Mouse (Mus musculus) E14TG2a.4 (cell line): ENCODE measurements at regions not wholly inside any gene's neighbourhood (a gene's known extent, or its start where the extent isn't known, plus 50 kb on each side); places are given as distances from the start of the nearest gene placed in this dataset.

Source experiments
- H3K27me3 ChIP-seq: 2 replicates; pipeline ENCODE4 v1.6.1; 2014; ENCODE audit warnings: low read length, control low read depth; ENCODE audit not compliant: insufficient read depth
- H3K36me3 ChIP-seq: 2 replicates; pipeline ENCODE4 v1.6.1; 2014; ENCODE audit warnings: low read length, control low read depth; ENCODE audit not compliant: insufficient read depth
- H3K4me1 ChIP-seq: replicated peaks from 2 replicates; pipeline ENCODE4 v1.6.1; 2014; ENCODE audit warnings: low read depth, low read length, control low read depth
- H3K4me3 ChIP-seq: replicated peaks from 2 replicates; pipeline ENCODE4 v1.5.1; 2014; ENCODE audit warnings: mild to moderate bottlenecking, low read length
- H3K9me3 ChIP-seq: 2 replicates; pipeline ENCODE4 v1.6.1; 2014; ENCODE audit warnings: low read length, control low read depth
- CTCF ChIP-seq: conservative IDR thresholded peaks from 2 replicates; pipeline ENCODE4 v1.5.1; 2014; ENCODE audit warnings: low read length
- NANOG ChIP-seq: IDR thresholded peaks from 2 replicates; pipeline ENCODE4 v1.6.1; 2014; ENCODE audit warnings: borderline replicate concordance, low read length, mixed read lengths
- POU5F1 ChIP-seq: IDR thresholded peaks from 2 replicates; pipeline ENCODE4 v1.6.1; 2014; ENCODE audit warnings: low read length, borderline replicate concordance

DNA sequence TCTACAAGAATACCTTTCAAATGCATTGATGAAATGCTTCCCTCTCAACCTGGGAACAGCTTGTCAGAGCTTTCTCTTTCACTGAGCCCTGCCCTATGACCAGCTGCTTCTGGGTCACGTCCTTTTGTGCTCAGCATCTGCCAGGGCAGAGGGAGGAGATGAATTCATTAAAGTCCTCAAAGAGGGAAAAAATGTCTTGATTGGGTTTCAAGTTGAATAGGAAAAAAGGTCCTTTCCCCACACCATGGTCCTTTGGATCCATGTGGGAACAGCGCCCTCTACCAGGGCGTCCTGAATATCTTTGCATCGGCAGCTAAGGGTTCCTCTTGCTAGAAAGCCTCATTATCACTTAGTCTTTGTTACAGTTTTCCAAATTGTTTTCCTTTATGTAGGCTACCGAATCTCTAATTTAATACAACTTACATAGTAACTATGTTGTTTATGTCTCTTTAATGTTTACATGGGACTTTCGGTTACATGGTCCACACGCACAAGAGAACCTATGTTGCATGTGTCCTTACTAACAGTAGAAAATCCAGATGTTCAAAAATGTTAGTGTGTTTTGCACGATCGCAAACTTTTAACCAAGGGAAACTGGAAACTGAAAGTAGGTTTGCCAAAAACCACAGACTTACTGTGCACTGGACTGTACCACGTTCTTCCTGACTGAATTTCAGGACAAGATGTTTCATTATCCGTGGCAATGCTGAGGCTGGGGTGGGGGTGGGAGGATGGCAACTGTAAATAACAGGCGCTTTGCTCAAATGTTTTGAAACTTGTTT is 222.6 kb downstream of the Hace1 start:
- H3K27me3 ChIP-seq = no peaks in the 10 kb centered on the region
- no peak overlapping the region for H3K4me3 ChIP-seq
- H3K4me1 ChIP-seq = peaks cover 9% of the 10 kb centered on the region
- peak; percentile 80 for TF ChIP-seq CTCF
- no peak for TF ChIP-seq POU5F1
- TF ChIP-seq NANOG = no peak
- H3K9me3 ChIP-seq = no peaks in the 10 kb centered on the region
- no peaks in the 10 kb centered on the region for H3K36me3 ChIP-seq

DNA sequence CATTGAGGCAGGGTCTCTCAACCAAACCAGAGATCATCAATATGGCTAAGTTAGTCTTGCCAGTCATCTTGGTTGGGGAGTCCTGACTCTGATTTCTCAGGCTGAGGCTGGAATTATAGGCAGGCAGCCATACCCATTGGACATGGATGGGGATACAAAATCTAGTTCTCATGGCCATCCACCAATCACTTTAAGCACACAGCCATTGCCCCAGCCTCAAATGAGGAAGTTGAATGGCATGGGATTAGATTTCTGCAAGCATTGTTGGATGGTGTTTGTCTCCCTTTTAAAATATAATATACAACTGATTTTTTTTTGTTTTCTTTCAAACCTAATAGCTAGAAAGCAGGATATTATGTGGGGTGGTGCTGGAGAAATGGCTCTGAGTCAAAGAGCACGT is 223.8 kb downstream of the Hace1 start:
- TF ChIP-seq NANOG = no peak
- no peak for TF ChIP-seq POU5F1
- no peak for TF ChIP-seq CTCF
- Histone ChIP-seq H3K36me3 (no peaks in the 10 kb centered on the region), H3K9me3 (no peaks in the 10 kb centered on the region), H3K4me3 (no peak overlapping the region), H3K4me1 (peaks cover 9% of the 10 kb centered on the region), H3K27me3 (0 out of 2 replicates have a peak, but pooled peaks cover 2% of the 10 kb centered on the region)

DNA sequence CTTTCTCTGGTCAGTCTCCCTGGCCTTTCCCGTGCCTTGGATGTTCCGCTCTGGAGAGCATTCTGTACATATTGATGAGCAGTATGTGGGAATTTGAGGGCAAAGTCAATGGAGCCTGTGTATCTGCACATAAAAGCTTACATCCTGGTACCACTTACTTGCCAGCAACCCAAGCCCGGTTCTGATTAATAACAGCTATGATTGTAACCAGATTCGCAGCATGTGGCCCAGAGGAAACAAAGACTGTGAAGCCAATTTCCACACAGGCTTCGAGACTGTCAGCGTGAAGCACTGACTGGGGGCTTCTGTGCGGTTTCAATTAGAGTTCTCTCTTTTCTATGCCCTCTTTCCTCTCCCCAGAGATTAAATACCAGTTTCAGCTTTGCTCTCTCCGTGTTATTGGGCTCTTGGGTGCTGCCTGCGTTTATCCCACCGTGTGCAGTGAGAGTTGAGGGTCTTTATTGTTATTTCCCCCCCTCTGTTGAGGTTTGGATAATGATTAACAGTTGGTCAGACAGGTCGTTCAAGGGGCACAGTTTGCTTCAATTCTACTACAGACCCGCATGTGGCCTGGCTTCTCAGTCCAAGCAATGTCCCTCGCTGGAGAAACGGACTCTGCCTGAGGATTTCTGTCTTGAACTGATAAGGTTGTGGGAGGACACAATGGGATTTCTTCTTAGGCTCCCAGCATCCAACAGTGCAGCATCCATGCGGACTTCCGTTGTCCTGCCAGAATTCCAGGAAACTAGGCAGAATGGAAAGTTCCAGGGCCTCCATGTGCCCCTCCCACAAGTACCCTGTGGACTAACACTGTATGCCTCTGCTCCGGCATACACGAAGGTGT is 229.6 kb downstream of the Hace1 start:
- Histone ChIP-seq H3K4me1 (no peaks in the 10 kb centered on the region), H3K36me3 (no peaks in the 10 kb centered on the region), H3K27me3 (peaks cover 12% of the 10 kb centered on the region), H3K4me3 (no peak overlapping the region), H3K9me3 (no peaks in the 10 kb centered on the region)
- TF ChIP-seq NANOG (no peak), POU5F1 (no peak), CTCF (no peak)

DNA sequence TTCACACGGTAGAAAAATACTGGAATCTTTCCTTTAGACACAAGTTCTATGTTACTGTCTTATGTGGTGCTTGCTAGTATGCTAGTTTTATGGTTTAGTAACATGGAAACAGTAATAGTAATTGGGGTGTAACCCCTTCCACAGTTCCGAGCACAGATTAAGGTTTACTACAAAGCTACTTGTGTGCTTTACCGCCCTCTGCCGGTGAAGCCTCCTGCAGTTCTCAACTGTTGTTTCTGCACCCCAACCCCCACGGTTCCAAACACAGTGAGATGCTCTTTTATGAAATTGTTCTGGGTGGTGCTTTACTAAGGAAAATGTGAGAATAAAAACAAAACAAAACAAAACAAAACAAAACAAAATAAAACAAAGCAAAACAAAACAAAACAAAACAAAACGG is 234.3 kb downstream of the Hace1 start:
- TF ChIP-seq CTCF (peak; percentile 53), POU5F1 (no peak), NANOG (no peak)
- H3K4me3 ChIP-seq = no peak overlapping the region
- peaks cover 7% of the 10 kb centered on the region for H3K9me3 ChIP-seq
- no peaks in the 10 kb centered on the region for H3K36me3 ChIP-seq
- peaks cover 8% of the 10 kb centered on the region for H3K27me3 ChIP-seq
- no peaks in the 10 kb centered on the region for H3K4me1 ChIP-seq

DNA sequence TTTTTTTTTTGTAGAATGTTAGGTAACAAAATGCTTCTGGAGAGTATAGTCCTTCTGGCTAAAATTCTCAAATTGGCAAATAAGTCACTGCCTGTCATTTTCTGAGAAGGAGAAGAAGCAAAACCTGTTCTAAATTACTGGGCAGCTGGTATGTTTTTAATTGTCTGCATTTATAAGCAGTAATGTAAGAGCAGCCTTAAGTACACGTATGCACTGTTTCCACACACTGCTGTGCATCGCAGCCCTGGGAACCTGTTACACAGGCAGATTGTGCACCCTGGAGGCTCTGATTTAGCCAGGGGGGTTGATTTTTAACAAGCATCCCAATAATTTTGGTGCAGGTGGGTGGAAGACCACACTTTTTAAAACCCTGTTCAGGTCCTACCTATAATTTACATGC is 236.2 kb downstream of the Hace1 start:
- no peak for TF ChIP-seq POU5F1
- TF ChIP-seq NANOG = no peak
- TF ChIP-seq CTCF = no peak

GRCm38 (mm10) chr10:45816679-45817078 is 239.1 kb downstream of the Hace1 start:
- no peaks in the 10 kb centered on the region for H3K36me3 ChIP-seq
- TF ChIP-seq NANOG (no peak), POU5F1 (no peak), CTCF (no peak)
- no peak overlapping the region for H3K4me3 ChIP-seq
- H3K27me3 ChIP-seq = no peaks in the 10 kb centered on the region
- peaks cover 18% of the 10 kb centered on the region for H3K9me3 ChIP-seq
- H3K4me1 ChIP-seq = no peaks in the 10 kb centered on the region

More for the DNA sequence above, 236.2 kb downstream of the Hace1 start:
- H3K27me3 ChIP-seq = no peaks in the 10 kb centered on the region
- no peaks in the 10 kb centered on the region for H3K4me1 ChIP-seq
- H3K4me3 ChIP-seq = no peak overlapping the region
- no peaks in the 10 kb centered on the region for H3K36me3 ChIP-seq
- H3K9me3 ChIP-seq = peaks cover 18% of the 10 kb centered on the region

GRCm38 (mm10) chr10:45820986-45821655 is 243.5 kb downstream of the Hace1 start:
- Histone ChIP-seq H3K9me3 (peaks cover 18% of the 10 kb centered on the region), H3K4me3 (no peak overlapping the region), H3K4me1 (no peaks in the 10 kb centered on the region), H3K36me3 (no peaks in the 10 kb centered on the region), H3K27me3 (no peaks in the 10 kb centered on the region)
- no peak for TF ChIP-seq CTCF
- TF ChIP-seq POU5F1 = no peak
- TF ChIP-seq NANOG = no peak

- no peak overlapping the region for H3K4me3 ChIP-seq
- no peaks in the 10 kb centered on the region for H3K36me3 ChIP-seq
- TF ChIP-seq CTCF (no peak), POU5F1 (no peak), NANOG (no peak)
- H3K27me3 ChIP-seq = no peaks in the 10 kb centered on the region
- no peaks in the 10 kb centered on the region for H3K4me1 ChIP-seq
- peaks cover 8% of the 10 kb centered on the region for H3K9me3 ChIP-seq
Measured at GRCm38 (mm10) chr10:45822251-45822650, 244.6 kb downstream of the Hace1 start.
